25 mouse cellular contexts compared by ENCODE assay signal in the genomic region with DNA sequence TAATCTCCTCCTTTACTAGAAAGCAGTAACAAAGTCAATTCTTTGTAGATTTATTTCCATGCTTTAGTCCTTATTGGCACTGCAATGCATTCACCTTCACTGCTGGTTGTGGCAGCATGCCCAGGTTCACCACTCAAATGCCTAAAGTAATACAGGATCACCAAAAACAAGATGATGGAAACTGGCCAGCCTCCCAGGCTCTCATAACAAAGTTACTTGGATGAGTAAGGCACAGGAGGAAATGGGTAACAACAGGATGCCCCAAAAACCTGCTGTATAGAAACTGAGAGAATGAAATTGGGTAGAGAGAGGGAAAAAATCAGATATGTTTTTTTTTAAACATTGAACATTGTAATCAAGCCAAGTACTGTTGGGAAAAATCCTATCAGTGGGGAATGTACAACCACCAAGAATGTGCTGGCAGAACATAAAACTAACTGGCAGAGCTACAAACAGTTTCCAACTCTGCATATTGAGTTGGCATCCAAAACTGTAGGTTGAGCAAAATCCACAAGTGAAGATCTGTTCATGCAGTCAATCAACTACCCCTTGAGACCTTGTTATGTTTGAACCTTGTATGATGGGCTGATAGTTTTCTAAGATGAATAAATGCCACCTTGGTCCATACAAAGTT. TPM values are rescaled to one million over a fixed set of nuclear protein-coding genes. Genes with fewer than 3 reads are reported as not detected.
DNase-seq lines count a peak whose midpoint lies in the region; ATAC-seq lines count a peak whose summit lies in the region.
"Had no signal": no experiment of that assay in that cellular context is flagged by ENCODE, and none has a peak within 500 bp of the region (broad histone marks: within the 10 kb centered on the region; RNA-seq: fewer than 3 reads in every experiment).

No protein-coding gene starts in this region.

- H3K4me2 ChIP-seq in midbrain, embryonic 14.5 days (ENCODE audit: low read length) = no peak overlapping the region
- H3K4me2 ChIP-seq: hindbrain, embryonic 13.5 days; liver, embryonic 15.5 days; lung, embryonic 15.5 days had no signal

- peak; percentile 2 to 35 for DNase-seq in kidney, postnatal 25 days
- DNase-seq in kidney, adult 11 months = no peak
- DNase-seq in brain, adult 2 months (ENCODE audit: low read depth, low spot score) = peak; percentile 81
- DNase-seq in cerebellum, adult 8-10 months = peak; percentile 60
- peak; percentile 59 to 63 for DNase-seq in cerebellum, postnatal 36 days
- no peak for DNase-seq in ovary, adult 18-20 months (ENCODE audit: low spot score)
- no peak for DNase-seq in midbrain, embryonic 14.5 days
- DNase-seq in c-Kit-positive CD71-positive TER-119-positive erythroid progenitor cells, embryonic 14.5 days (ENCODE audit: low spot score) = no peak
- DNase-seq: adrenal gland, postnatal 10 days; gastrocnemius, adult 2 months; kidney, postnatal 4 days; liver; lung, postnatal 4 days; thymus, adult 18-20 months; thymus, postnatal 36 days had no signal

- no peaks in the 10 kb centered on the region for H3K9me3 ChIP-seq in midbrain, embryonic 14.5 days (ENCODE audit: control insufficient read depth, low read length)
- H3K9me3 ChIP-seq: hindbrain, embryonic 13.5 days; limb, embryonic 10.5 days; liver, embryonic 15.5 days; lung, embryonic 15.5 days had no signal

- H3K27ac ChIP-seq in midbrain, embryonic 14.5 days (replicated peaks; ENCODE audit: low read depth, low read length) = no peak overlapping the region
- H3K27ac ChIP-seq: gastrocnemius, adult 2 months; hindbrain, embryonic 13.5 days; left cerebral cortex, adult 2 months; limb, embryonic 10.5 days; liver, embryonic 15.5 days; lung, embryonic 15.5 days had no signal

- no peak for ATAC-seq in midbrain, embryonic 14.5 days (ENCODE audit: low FRiP score, low TSS enrichment)
- ATAC-seq: activated CD4-positive, CD25-positive, alpha-beta regulatory T cell, adult 4 months; inflammation-experienced regulatory T-cells, adult 6 months; midbrain, embryonic 16.5 days had no signal

- H3K4me3 ChIP-seq in midbrain, embryonic 14.5 days (replicated peaks; ENCODE audit: low read depth, low read length) = no peak overlapping the region
- H3K4me3 ChIP-seq: gastrocnemius, adult 2 months; hindbrain, embryonic 13.5 days; left cerebral cortex, adult 2 months; limb, embryonic 10.5 days; liver, embryonic 15.5 days; lung, embryonic 15.5 days had no signal

- H3K36me3 ChIP-seq in midbrain, embryonic 14.5 days (ENCODE audit: control insufficient read depth, insufficient read depth, low read length) = no peaks in the 10 kb centered on the region
- H3K36me3 ChIP-seq: hindbrain, embryonic 13.5 days; limb, embryonic 10.5 days; liver, embryonic 15.5 days; lung, embryonic 15.5 days had no signal

- no peak overlapping the region for H3K9ac ChIP-seq in midbrain, embryonic 14.5 days (replicated peaks; ENCODE audit: low read length)
- H3K9ac ChIP-seq: hindbrain, embryonic 13.5 days; liver, embryonic 15.5 days; lung, embryonic 15.5 days had no signal

- no peaks in the 10 kb centered on the region for H3K27me3 ChIP-seq in midbrain, embryonic 14.5 days (ENCODE audit: control insufficient read depth, insufficient read depth, low read length)
- H3K27me3 ChIP-seq: hindbrain, embryonic 13.5 days; liver, embryonic 15.5 days; lung, embryonic 15.5 days had no signal

- no peaks in the 10 kb centered on the region for H3K4me1 ChIP-seq in midbrain, embryonic 14.5 days (ENCODE audit: control insufficient read depth, insufficient read depth, low read length)
- H3K4me1 ChIP-seq: hindbrain, embryonic 13.5 days; limb, embryonic 10.5 days; liver, embryonic 15.5 days; lung, embryonic 15.5 days had no signal

RNA-seq across cellular contexts. Expression of gene Il1rapl1, which starts 21.4 kb away (rescaled TPM):
- 4.4 and 6.8 TPM in 2 replicates for polyA plus RNA-seq in midbrain, embryonic 14.5 days (2014; fragmentation: Nextera tagmentation; extraction: Ambion mirVana)
- polyA plus RNA-seq: activated CD4-positive, CD25-positive, alpha-beta regulatory T cell, adult 4 months; C2C12; inflammation-experienced regulatory T-cells, adult 6 months; liver, embryonic 15.5 days; small intestine, adult 2 months had no signal

Comparison
In these comparisons a context has a peak if more than half of its experiments do, and no peak if none do; other contexts are left out.
1. DNase-seq: peak in kidney, postnatal 25 days (2 of 2), brain, adult 2 months (single experiment), cerebellum, adult 8-10 months (single experiment) and cerebellum, postnatal 36 days (2 of 2); none in kidney, adult 11 months (single experiment), ovary, adult 18-20 months (single experiment), midbrain, embryonic 14.5 days (single experiment) and c-Kit-positive CD71-positive TER-119-positive erythroid progenitor cells, embryonic 14.5 days (single experiment).